Mouse (Mus musculus): ENCODE measurements at regions not wholly inside any gene's neighbourhood (a gene's known extent, or its start where the extent isn't known, plus 50 kb on each side); places are given as distances from the start of the nearest gene placed in this dataset.

DNA sequence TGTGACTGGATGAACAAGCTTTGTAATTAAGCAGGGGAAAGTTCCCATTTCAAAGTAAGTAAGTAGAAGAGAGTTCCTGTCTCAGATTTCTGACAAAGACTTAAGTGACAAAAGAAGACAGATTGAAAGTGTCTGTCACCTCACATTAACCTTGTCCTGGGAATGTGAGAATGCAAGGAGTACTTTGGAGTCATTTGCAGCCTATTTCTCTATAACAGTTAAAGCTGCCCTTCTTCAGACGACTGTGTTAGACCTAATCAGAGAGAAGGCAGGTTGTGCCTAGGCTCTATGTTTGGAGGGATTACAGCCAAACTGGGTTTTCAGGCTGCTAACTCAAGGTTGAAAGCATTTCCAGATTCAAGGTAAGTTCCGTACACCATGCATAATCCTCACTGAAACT, 446.5 kb downstream of the Pdgfc start:
- intact Hi-C loops (cut with DNase I), result loop anchor here (1.0 to 2.0 kb wide), 2 partner anchors 443 to 524 kb away; no protein-coding TSS in a partner anchor
- no peak for DNase-seq

DNA sequence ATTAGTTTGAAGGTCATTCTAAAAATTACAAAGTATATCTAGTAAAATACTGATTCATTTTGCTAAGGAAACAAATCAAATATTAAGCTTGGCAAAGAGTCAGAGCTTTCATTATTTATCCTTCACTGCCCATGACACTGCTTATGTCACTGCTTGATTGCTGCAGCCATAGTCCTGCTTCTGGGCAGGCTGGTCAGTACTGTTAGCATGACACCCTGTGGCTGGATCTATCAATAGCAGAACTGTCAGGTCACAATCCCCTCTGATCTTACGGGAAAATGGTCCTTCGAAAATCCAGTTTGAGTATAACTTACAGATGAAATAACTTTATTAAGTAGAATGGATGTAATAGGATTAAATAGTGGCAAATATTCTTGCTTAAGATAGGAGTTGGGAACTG, 447.1 kb downstream of the Pdgfc start:
- intact Hi-C loops (cut with DNase I), result loop anchor here (1.0 to 2.0 kb wide), 2 partner anchors 444 to 525 kb away; no protein-coding TSS in a partner anchor
- peak in 1 of 2 experiments; percentile 4 for DNase-seq

DNA sequence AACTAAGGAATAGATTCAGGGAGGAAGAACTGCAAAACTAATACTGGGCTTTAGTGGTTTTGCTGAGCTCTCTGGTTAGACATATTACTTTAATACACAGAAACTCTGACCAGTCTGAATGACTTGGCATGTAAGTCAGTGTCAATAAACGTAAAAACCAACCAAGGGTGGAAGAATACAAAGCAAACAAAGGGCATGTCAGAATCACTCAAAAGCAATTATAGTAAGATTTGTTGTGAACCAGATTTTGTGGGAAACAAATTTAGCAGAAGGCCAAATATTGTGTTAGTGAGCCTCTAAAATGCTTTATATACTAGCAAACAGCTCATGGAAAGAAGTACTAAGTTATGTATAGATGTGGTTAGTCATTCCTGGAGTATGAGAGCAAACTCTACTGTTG, 427.1 kb upstream of the Ctso start:
- DNase-seq, result no peak
- intact Hi-C loops (cut with DNase I), result no loop called here

DNA sequence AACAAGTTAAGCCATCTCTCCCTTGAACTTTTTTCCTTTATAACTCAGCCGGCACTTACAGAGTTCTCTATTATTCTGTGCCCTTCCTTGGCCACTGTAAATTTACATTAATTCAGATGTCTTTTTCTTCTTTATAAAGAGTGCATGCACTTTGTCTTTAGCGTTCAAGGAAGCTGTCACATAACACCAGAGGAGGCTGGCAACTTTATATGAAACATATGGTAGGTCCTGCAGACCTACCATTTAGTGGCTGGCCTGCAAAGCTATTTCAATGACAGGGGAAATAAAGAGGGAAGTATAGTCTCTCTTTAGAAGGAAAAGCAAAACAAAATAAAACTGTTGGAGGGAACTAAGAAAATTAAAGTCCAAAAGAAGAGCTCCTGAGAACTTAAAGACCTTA, 423.8 kb upstream of the Ctso start:
- DNase-seq, result no peak
- intact Hi-C loops (cut with DNase I), result no loop called here

DNA sequence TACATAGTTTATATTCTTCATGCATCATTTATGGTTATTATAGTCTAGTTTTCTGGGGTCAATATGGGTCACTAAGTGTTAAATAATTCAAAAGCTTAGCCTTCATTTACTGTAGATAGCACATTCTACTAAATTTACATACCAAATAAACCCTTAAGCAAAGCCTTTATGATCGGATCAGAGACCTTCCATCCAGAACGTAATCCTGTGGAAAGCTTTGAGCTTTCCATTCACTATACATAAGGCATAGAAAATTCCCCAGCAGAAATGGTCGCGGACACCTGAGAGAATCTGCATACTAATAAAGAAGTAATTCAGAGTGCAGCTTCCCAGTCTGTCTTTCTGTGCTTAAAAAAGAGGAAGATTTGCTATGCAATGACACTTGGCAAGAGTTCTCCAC, 410.6 kb upstream of the Ctso start:
- intact Hi-C loops (cut with DNase I), result no loop called here
- no peak for DNase-seq

DNA sequence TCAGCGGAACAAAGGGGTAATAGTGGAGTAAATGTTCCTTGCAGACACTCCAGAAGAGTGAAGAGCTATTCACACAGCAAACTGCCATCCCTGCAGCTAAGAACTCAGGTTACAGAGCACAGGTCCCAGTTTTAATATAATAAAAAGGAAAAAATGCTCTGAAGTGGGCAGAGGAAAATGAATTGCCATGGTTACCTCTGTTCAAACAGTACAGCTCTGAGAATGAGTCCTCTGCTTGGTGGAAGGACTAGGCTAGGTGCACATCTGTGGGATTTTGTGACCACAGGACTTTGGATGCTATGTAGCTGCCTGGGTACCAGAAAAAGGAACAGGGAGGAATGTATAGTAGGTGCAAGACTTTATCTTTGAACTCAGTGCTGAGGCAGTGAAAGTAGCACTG, 401.5 kb upstream of the Ctso start:
- intact Hi-C loops (cut with DNase I), result no loop called here
- no peak for DNase-seq

DNA sequence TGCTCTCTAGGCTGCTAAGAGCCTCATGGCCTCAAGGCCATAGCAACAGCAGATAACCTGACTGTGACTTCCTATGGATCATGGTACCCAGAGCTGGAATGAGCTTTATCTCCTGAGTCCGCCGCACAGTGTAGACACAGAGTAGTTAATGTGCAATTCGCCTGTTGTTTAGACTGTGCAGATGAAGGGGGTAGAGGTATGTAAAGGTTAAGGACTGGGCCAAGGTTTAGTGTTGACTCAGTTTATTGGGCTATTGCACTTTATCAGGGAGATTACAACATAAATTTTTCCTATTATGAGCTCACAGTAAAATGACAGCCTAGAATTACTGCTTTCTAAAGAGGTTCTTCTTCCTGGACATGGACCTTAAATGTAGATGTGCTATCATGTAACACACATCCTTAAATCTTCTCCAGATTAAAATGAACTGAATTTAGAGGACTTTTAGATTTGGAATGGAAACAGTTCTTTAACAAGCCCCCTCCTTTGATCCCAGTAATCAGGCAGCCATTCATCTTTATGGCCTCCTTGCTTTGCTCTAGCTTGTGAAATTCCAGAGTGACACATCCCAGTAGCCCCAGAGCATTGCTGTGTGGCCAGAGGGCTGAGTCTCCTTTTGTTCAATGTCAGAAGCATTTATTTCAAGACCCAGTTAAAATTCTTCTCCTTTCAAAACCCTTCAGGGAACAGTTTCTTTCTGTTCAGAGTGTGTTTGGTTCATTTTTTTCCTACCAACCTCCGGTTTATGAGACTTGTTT, 396.8 kb upstream of the Ctso start:
- intact Hi-C loops (cut with DNase I), result no loop called here
- DNase-seq, result no peak

DNA sequence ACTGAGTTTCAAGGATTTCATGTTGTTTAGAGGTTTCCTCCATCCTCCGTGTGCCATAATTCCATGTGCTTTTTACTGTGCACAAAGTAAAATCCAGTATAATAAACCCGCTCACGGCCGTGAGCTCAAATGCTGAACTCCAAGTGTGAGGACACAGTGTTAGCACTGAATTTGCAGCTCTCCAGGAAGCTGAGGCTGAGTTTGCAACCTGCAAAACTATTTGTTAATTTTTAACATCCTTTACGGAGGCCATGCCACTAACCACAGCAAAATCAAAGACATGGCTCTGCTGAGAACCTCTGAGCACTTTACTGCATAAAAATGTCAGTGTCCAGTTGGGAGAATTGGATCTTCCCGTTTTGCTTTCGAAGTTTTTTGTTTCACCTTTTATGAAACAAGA, 377.6 kb upstream of the Ctso start:
- intact Hi-C loops (cut with DNase I), result no loop called here
- DNase-seq, result no peak

DNA sequence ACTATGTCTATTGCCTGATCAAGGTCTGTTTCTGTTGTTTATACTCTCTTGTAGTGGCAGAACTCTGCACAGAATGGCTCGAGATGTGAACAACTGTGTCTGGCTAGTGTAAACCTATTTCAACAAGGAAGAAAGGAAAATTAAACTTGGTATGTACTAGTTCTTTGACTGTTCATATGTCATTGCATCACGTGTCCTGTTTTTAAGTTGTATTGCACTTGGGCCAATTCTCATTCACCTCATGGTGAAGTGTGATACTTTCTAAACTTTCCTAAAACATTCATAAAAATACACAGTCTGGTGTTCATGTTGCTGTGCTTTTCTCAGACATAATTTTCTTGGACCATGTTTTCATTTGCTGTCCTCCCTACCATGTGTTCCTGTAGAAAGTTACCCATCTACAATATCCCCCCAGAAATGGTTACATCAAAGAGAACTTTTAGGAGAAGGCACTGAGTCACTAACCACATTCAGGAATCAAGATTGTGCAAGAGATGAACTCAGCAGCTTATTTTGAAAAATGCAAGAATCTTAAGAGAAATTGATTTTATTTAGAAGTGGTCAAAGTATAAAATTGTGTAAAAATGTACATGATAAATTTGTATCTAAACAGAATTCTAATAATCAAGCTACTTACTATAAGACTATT, 369.7 kb upstream of the Ctso start:
- no peak for DNase-seq
- intact Hi-C loops (cut with DNase I), result no loop called here

DNA sequence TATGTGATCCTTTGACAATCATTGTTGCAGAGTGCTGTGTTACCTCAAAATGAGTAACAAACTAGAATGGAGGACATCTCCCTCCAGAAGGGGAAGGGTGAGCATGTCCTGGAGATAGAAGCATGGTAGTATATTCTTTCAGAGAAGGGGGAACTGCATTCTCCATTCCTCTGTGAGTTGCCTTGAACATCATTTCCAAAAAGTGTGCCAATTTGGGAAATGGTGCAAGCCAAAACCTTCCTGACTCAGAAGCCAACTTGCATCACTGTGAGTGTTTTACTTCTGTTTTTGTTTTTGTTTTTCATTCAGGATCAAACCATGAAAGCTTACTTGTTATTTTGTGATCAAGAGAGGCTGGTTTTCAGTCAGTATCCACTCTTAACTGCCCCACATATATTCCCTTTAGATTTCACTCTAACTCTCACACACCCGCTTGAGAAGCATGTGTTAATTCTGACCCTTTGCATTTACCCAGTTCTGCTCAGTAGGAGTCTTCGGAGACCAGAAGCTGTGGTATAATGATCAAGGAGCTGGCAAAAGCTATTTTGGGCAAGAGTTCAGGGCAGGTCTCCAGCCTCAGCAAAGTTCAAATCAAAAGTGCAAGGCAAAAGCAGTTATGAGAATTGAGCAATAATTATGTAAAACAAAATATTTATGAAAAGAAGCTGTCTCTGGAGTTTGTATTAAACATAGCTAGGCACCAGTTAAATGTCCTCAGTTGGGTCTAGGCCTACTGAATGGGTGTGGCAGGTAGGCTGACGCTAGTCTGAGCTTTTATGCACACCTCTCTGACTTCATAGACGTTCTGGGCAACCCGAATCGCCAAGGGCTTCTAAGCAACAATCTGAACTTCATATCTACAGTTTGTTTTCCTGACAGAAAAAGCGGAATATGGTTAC, 368.3 kb upstream of the Ctso start:
- intact Hi-C loops (cut with DNase I), result no loop called here
- peak; percentile 2 to 5 for DNase-seq

DNA sequence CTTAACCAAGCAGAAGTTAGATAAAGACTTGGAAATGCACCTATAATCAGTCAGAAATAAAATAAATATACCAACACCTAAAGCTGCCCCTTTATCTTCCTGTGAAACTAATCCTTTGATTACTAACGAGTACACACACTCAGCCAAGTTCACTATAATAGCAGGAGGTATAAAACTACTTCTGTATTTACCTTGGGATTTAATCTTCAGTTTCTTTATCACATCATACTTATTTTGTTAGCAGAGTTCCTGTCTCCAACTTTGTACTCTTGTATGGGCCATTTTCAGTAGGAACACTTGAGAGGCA, 367.7 kb upstream of the Ctso start:
- intact Hi-C loops (cut with DNase I), result no loop called here
- no peak for DNase-seq

DNA sequence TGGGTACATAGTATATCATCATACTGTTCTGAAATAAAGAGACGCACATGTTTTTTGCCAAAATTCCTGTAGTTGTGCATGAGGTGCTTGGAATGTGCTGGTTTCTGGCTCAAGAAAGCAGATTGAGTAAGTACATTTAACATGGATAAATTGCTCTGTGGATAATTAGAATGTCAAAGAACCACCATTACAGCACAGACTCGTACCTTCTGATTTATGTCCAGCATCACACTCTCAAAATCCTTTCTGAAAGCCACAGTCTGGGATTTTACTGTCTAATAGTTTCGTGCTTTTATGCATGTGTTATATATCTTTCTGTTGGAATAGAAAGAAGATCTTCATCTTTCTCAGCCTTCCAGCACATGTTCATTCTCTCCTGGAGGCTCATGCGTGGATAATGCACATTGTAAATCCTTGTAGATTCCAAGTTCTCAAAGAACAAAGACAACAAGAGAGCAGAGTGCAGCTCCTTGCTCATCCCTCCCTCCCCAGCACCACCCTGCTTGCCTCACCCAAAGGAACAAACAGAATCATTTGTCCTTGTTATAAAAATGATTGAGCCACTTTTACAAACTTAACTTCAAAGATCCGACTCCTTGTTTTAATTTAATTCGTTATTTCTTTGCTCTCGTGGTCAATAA, 348.9 kb upstream of the Ctso start:
- intact Hi-C loops (cut with DNase I), result no loop called here

DNA sequence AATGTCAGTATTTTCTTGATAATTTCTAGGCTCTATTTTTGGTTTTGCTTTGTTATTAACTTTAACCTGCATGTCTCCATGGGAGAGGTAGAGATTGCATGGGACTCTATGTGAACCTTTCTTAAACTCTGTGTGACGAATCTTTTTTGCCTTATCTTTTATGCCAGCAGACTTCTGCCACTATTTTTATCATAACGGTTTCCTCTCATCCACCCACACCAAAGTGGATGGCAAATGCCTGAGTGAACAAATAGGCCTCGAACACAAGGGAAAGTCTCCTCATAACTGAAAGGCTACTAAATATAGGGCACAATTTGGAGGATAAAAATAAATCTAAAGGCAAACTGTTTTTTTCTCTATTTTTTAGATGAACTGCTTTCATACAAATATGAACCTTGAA, 343.3 kb upstream of the Ctso start:
- intact Hi-C loops (cut with DNase I), result no loop called here

More for the DNA sequence above, 348.9 kb upstream of the Ctso start:
- no peak for DNase-seq

DNA sequence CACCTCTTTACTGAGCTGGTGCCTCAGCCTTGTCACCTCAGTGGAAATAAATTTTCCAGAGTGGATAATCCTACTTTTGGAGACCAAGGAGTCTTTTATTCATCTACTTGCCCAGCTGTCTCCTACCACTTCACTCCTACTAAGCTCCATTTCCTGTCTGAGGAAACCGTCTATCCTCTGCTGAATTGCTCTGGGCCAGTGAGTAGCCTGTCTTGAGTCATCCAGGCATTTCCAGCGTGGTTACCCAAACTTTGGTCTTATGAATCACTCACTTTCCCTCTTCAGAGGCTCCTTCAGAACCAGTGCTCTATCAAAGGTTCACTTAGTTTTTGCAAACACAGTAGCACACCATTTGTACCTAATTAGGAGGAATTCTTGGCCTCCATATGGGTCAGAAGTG, 303.2 kb upstream of the Ctso start:
- intact Hi-C loops (cut with DNase I), result no loop called here
- DNase-seq, result no peak

More for the DNA sequence above, 343.3 kb upstream of the Ctso start:
- DNase-seq, result no peak

DNA sequence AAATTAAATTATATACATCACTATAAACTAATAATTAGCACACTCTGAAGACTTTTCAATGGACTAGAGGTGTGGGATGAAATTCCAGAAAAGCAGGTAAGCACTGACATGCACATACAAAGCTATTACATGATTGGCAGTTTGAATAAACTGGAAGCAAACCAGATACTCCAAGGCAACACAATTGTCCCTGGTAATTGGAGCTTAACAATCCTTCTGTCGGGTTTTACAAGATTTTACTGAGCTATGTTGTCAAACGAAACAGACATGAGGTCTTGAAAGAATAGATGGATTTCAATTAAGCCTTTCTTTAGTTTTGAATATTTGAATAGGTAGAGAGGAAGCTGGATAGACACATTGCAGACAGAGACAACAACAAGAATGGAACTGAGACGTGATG, 273.9 kb upstream of the Ctso start:
- intact Hi-C loops (cut with DNase I), result no loop called here
- DNase-seq, result no peak

DNA sequence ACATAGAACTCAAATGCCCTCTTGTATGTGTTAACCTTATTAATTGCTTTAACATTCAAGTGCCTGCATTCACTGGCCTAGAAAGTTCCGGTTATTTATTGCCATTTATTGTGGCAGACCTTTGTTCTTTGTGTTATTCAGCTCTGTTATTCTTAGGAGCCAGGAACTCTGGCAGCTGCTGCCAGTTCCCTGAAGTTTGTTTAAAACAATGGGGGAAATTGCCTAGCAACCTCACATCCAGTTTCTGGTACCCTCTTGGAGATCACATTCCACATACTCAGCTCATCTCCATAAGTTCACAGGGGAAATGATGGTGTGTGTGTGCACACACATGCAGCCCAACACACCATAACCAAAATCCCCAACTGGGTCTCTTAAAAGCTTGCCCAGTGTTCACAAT, 270.8 kb upstream of the Ctso start:
- intact Hi-C loops (cut with DNase I), result no loop called here
- peak in 1 of 2 experiments; percentile 2 for DNase-seq

DNA sequence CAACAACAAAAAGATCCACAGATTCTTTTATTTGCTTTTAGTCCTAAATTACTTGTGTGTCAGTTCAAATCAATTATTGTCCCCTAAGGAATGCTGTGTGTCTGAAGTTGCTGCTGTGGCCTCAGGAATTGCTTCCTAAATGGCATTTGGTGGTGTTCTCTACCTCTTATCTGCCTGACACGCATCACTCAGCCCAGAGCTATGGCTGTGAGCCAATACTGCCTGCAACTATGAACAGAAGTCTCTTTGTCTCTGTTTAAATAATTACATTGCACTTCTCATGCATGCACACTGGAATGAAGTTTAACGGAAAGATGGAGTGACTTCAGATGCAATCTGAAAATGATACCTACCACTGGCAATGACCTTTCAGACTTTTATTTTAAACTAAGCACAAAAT, 266.1 kb upstream of the Ctso start:
- intact Hi-C loops (cut with DNase I), result no loop called here
- DNase-seq, result peak; percentile 45 to 55

DNA sequence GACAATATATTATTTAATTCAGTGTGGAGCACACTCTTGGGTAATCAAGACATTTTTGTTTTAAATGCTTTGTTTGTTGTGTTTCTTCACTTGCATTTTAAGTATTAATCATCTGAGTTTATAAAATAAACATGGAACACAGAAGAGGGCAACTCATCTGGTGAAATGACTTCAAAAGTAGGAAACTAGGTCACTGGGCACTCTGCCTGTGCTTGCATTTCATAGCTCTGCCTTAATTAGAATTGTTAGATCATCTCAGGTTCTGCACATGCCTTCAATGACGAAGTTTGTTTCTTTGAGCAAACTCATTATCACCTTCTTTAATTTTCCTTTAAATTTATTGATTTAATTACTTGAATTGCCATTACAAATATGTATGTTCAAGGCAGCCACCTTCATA, 255.8 kb upstream of the Ctso start:
- intact Hi-C loops (cut with DNase I), result no loop called here
- peak in 1 of 2 experiments; percentile 1 for DNase-seq

DNA sequence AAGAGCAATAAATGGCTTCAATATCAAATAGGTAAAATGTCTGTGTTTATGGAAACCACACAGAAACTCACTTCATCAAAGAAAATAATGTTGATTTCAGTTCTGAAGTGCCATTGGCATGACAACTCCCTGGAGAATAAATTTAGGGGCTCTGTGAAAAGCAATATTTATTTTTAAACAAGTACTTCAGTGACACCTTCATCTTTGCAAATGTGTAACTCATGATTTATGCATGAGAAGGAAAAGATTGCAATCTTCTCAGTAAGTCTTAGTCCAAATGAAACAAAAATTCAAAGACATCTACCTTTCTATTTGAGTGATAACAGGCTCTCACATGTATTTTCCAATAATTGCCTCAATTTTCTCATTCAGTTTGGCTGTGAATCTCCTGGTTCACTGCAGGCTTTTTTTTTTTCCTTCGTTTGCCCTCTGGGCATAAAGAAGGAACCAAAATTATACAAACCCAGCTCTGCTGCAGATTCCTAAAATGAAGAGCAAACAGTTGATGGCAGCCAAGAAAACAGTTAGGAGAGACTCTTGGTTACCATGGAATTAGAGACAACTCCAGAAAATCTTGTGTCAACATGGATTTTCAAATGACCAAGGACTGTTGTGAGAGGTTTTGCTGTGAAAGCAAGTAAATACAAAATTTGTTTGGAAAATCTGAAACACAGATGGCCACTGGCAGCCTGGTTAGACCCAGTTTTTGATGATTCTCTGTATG, 230.3 kb upstream of the Ctso start:
- intact Hi-C loops (cut with DNase I), result no loop called here
- no peak for DNase-seq

DNA sequence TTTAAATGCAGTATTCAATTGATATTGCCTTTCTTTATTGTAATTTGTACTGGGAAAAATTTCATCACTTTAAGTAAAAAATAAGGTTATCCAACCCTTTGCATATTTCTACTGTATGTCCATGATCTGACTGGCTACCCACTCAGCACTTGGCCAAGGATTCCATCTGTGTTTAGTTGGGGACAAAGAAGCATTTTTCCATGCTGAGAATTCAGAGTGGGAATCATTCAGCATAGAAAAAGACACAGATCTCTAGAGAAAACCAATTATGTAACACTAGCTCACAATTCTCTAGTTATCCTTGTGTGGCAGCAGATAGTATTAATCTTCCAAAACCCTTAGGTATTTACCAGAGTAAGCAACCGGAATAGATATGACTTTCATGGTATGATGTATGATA, 213.5 kb upstream of the Ctso start:
- DNase-seq, result no peak

DNA sequence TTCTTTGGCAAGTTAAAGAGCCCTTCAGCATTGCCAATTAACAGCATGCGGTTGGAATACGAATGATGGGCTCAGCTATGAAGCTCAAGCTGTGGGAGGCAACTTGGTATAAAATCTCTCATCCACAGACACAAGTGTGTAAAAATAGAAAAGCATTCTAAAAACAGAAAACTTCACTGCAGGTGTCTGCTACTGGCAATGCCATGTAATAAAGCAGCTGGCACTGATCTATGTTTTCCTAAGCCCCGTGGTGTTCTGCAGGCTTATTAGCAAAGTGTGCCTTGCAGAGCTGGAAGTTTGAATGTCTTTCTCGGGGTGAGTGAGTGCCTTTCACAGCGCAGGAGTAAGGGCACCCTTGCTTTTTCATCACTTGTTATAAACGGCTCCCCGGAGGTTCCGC, 196.9 kb upstream of the Ctso start:
- intact Hi-C loops (cut with DNase I), result no loop called here

More for the DNA sequence above, 213.5 kb upstream of the Ctso start:
- intact Hi-C loops (cut with DNase I), result no loop called here

More for the DNA sequence above, 196.9 kb upstream of the Ctso start:
- DNase-seq, result peak; percentile 1 to 3

Data from heart, postnatal 10 days (tissue).